Mouse (Mus musculus) hematopoietic stem cell, adult 5-6 weeks (primary cell): ENCODE measurements around the gene Cnot2. TPM values are rescaled to one million over a fixed set of nuclear protein-coding genes. Genes with fewer than 3 reads are reported as not detected.

Source experiments
- ATAC-seq, 2 experiments: fragments of 125-278 bp in 1 of 2; replicated peaks in 1 of 2; 2 replicates each; pipeline ENCODE4 v1.8.0; 2016 to 2017; ENCODE audit warnings: inconsistent platforms in 2 of 2, mild to moderate bottlenecking in 2 of 2, moderate number of reproducible peaks in 2 of 2, low read depth in 1 of 2, moderate TSS enrichment in 1 of 2; ENCODE audit not compliant: low FRiP score in 2 of 2, poor library complexity in 2 of 2, severe bottlenecking in 2 of 2, insufficient read depth in 1 of 2, low TSS enrichment in 1 of 2
- total RNA-seq: library from RNA; stranded (forward); fragments of 172-1452, 232-1000 nt; gene quantifications from 2 replicates; pipeline ENCODE4 v1.2.3, GENCODE M21; 2017

Gene Cnot2
- total RNA-seq, 1 experiment from 2014 or later = 149 TPM

DNA sequence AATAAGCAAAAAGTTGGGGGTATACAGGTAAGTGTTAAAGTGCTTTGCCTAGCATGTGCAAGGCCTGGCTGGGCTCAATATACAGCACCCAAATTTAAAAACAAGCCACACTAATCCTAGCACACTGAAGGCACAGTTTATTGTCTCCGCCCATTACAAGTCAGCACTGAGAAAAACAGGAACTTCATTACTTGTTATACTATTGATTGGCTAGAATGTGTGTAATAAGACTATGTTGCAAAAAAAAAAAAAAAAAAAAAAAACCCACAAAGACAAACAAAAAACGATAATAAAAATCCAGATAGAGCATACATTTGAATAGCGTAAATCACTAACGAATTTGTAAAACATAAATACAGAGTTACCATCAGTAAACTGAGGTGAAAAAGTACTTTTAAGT is 66.2 kb downstream of the Cnot2 start:
- ATAC-seq = peak; percentile 43 to 56; a peak in 1 of 4 replicates

DNA sequence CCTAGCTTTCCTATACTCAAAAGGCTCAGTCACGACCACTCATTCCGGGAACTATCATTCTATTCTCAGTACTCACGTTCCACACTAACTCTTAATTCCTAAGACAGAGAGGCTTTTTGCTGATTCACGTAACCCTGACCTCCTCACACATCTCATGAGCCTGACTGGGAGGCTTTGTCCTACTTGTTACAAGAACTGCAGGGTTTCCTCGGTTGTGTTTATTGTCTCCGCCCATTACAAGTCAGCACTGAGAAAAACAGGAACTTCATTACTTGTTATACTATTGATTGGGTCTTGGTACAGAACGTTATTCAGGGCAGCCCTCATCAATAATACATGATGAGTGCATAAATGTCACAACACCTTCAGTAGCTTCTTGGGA is 68.1 kb downstream of the Cnot2 start:
- peak in 1 of 2 experiments; percentile 34; a peak in 1 of 4 replicates for ATAC-seq

DNA sequence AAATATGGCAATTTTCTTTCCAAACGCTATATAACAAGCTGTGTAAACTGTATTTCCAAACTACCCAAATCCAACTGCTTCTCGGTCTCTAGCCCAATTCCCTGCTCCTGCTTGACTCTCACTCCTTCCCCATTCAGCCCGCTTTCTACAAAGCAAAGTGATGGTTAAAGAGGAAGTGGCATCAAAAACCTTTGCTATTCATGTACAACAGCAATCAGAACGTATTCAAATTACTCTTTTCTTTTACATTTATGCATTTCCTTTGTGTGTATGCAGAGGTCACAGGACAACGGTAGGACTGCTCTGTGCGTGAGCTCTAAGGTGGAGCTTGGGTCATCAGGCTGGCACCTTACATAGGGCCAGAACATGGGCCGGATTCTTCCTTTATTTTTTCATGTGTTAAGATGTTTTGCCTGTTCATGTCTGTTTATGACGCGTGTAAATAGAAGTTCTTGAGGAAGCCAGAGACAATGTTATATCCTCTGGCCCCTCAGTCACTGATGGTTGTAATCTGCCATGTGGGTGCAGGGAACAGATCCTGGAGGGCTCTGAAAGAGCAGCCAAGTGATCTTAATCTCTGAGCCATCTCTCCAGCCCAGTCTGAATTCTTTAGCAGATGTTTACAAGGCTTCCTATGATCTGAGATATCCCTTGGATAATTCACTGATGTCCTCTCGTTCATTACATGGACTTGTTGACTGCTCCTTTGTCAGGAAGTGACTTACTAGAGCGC is 68.6 kb downstream of the Cnot2 start:
- ATAC-seq = no peak

DNA sequence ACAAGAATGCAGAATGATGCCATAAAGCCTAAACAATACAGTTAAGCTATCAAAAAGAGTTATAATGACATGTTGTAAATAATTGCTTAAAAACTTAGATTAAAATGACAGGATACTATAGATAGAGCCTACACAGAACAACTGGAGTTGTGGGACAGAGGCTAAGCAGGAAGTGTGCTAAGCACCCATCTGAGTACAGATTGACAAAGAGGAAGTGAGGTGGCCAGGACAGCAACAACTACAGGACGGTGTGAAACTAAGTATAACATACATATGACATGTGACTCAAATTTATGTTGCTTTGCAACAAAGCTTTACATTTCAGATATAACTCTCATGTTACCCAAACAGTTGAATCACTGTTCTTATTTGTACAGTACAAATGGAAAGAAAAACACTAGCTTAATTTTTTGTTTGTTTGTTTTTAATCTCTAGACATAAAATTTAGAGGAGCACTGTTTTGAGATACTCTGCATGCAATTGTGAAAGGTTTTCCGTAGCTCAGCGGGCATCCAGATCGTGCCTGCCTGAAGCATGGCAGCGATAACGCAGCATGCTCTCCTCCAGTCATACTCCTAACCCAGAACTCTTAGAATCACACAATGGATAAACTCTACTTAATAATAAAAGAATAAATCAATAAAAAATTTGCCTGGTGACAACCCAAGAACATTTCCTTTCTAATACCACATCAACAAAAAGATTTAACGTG is 75.9 kb downstream of the Cnot2 start:
- ATAC-seq = peak; percentile 92 to 96

DNA sequence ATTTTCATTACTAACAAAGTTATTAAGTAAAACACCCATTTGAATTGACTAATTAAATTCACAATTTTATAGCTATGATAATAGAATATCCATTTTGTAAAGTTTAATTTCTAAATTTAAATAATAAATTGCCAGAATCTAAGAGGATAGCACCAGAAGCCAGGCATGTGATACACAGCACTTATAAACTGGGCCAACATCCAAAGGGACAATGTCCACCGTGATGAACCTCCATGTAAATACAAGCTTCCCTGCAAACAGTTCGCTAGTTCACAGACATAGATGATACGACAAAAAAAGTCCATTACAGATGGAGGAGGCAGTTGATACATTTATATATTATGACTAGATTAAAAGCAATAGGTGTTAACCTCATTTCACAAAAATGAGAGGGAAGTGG is 88.5 kb downstream of the Cnot2 start:
- no peak for ATAC-seq

DNA sequence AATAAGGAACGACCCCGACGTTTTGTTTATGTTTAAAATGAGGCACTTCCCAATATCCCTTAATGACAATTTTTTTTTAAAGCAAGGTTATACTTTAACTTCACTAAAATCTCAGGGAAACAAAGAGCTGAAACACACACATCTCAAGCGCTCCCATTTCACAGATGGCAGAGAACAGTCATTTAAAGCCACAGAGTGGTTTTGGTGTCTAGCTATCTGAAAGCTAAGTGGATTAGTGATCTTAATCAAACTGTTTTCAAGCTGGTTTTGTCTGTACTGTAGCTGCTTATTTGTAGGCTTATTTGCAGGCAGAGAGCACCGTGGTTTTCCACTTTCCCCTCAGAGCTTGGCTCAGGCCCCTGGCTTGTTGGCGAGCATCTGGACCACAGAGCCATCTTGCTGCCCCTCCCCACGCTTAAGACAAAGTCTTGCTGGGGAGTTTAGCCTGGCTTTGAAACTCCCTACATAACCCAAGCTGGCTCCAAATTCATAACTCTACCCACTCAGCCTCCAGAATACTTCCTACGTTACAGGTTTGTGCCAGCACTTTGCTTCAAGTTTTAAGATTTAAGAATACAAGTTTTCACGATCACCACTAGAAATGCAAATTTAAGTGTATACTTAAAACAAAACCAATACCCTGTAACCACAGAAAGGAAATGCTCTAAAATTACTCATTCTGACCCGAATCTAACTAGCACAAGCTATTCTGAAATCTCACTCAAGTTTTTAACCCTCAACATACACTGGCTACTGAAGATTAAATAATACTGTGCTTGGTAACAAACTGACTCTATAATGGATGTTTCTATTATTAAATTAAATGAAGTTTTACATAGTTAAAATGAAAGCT is 94.2 kb downstream of the Cnot2 start:
- ATAC-seq = no peak

DNA sequence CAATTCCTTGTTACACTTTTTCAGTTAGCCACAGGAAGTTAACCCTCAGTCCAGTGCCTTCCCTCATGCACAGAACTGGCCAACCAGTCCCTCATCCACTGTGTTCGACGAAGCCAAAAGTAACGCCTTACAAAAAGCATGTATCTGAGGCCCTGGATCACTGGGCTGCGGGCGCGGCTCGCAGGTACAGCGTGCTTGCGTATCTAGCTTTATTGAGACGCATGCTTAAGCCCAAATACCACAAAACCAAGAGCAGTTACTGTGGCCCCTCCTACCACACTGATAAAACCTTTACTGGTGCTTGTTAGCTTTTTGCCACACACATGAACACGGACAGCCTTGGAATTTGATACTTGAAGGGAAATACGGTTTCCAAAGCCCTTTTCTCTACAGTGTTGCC is 99.4 kb downstream of the Cnot2 start:
- 0 out of 4 replicates have a peak, but pooled peaks of 1 of the 2 experiments have one; percentile 23 for ATAC-seq

DNA sequence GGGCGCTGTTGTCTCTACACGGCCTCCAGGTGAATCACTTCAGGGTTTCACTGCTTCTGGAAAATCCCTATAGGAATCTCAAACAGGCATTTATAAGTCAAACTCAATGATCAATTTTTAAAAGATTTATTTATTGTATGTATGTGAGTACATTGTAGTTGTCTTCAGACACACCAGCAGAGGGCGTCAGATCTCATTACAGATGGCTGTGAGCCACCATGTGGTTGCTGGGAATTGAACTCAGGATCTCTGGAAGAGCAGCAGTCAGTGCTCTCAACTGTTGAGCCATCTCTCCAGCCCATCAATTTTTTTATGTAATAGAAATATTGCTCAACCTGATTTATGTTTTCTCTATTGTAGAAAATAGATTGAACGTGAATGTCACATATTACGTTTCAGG is 100.3 kb downstream of the Cnot2 start:
- no peak for ATAC-seq

DNA sequence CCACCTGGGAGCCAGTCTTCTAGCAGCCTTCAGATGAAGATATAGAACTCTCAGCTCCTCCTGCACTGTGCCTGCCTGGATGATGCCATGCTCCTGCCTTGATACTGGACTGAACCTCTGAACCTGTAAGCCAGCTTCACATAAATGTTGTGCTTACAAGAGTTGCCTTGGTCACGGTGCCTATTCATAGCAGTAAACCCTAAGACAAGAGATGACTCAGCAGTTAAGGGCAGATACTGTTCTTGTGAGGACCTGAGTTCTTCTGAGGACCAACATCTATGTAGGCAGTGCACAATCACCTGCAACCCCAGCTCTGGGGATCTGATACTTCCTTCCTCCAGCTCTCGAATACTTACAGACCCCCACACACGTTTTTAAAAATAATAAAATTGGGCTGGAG is 104.8 kb downstream of the Cnot2 start:
- no peak for ATAC-seq

DNA sequence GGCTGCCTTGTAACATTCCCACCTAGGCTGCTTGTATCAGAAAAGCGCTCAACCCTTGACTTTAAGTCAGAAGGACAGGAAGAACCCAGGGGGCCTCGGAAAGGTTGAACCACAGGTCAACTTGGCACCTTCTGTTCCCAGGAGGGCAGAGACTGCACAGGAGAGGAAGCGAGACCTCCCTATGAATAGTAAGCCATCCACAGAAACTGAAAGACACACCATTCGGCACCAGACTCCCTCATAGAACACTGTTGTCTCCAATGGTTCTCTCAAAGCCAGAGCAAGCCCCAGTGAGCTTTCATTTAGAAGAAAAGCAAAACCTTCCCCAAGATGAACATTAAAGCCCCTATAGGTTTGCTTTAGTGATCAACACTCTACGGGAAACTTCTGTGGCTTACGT is 105.6 kb downstream of the Cnot2 start:
- ATAC-seq = no peak

DNA sequence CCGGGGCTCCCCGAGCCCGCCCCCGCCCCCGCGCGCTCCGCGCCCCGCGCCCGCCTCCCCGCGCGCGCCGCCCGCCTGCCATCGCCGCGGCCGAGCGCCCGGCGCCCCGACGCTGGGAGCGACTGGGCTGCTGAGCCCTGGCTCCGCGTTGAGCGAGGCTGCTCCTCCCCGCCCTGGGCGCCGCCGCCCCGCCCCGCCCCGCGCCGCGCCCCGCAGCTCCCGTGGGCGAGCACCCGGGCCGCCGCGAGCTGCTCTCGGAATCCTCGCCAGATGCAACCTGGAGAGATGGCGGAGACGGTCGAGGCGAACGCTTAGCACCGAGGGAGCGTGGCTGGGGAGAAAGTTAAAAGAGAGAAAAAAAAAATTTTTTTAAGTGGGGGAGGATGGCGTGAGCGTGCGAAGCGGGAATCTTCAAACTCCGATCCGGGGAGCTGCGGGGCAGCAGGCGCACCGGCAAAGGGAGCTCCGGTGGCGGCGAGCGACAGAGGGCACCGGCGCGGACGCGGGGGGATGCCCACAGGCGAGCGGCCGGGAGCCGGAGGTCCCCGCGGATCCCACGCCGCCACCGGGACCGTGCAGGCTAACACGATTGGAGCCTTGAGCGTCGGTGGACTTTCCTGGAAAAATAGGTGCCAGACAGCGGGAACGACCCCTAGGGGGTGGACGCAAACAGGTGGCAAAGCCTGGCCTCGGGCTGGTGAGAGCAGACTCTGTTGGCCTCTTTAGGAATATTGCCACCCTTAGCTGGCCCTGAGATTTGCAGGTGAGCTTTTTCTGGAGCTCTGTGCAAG is 107.4 kb downstream of the Cnot2 start, which contains the start of gene Kcnmb4:
Gene Kcnmb4 (minus strand): TSS at position 120 of the 791 bp plus-strand sequence.
- no peak for ATAC-seq

DNA sequence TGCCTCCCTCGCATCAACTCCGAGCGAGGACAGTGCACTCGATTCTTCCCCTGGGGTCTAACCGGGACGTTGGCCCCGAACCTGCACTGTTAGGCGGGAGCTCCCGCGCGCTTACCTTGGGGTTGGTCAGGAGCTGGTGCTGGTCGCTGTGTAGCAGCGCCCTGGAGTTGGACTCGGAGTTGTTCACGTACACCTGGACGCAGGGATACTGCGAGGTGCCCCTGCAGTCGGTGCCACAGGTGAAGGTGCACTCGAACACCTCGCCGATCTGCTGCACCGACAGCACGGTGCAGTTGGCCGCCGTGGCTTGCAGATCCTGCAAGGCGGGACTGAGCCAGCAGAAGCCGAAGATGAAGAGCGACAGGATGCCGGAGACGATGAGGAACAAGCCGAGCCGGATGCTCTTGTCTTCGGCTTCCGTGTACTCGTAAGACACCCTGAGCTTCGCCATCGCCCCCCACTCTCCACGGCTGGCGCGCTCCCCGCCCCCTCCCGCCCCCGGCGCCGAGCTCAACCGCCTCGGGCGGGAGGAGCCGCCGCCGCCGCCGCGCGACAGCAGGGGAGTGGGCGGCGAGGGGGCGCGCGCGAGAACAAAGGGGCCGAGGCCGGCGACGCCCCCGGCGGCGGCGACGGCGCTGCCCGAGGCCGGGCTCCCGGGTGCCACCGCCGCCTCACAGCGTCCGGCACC is 108.1 kb downstream of the Cnot2 start:
- ATAC-seq = peak; percentile 48 to 52

DNA sequence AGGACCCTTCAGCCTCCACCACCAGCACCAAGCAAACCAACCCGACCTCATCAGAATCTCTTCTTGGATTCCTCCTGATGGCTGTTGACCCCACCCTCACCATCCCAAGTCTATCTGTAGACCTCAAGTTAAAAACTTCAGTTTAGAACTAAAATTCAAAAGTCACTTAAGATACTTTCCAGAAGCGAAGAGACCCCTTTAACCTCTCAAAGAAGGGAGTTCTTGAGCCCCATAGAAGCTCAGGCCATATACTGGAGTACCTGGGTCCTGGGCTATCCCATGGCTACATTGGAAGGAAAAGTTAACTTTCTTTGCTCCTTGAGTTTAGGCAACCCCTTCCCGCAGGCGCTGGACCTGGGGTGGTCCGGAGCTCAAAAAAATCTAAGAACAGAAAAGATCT is 108.7 kb downstream of the Cnot2 start:
- no peak for ATAC-seq

DNA sequence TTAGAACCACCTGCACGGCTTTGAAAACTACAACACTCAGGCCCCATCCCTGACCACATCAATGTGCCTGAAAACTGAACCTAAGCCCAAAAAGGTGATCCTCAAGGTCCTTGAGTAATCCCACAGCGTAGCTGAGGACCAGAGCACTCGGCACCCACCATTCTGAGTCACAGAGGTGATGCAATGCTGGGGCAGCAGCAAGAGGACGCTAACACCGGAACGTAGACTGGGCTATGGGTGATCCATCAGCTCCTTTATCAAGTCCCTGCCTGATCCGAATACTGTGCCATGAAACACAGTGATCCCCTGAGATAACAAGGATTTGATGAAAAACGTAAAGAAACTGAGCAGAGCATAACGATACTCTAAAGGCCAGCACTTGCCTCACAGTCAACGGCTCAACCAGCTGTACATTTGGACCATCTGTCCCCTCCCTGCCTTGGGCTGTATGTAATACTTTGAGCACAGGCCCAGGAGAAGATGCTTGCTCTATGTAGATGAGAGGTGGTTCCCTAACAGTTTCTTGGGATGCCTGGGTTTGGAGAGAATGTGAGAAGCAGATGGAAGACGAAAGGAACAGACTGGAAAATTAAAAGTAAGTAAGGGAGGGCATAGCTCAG is 110.9 kb downstream of the Cnot2 start:
- no peak for ATAC-seq

DNA sequence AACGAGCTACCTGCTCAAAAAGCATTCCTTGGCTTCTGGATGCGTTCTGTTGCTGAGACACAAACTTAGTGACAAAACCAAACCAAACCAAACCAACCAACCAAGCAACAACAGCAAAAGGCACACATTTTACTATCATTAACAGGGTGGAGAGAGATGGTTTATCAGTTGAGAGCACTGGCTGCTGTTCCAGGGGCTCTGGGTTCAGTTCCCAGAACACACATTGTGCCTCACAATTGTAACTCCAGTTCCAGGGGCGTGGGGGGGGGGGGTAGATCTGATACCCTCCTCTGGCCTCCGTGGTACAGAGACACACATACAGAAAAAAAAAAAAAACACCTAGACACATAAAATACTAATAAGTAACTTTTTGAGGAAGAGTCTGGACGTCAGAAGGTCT is 113.2 kb downstream of the Cnot2 start:
- ATAC-seq = no peak

DNA sequence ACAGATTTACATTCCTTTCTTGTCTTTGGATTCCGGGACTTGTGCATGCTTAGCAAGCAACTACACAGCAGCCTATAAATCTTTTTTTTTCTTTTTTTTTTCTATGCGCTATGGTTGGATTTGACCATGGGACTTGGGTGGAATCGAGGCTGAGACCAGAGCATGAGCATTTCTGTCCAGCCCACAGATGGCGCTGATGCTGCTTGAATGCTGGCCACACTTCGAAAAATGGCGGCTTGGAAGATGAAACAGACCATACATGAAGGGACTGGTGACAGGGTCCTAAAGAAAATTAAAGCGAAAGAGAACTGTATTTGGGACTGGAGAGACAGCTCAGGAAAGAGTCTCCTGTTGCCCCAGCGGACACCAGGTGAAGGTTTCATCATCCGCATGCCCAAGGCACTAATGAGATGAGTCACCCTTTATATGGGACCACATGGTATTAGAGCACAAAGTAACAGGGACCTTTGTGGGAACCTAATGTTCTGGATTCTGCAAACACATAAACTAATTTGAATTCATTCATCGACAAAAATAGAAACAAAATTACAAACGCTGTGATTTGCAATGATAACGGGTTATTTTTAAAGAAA is 117.5 kb downstream of the Cnot2 start:
- ATAC-seq = no peak
